Comparison of ENCODE assay signal across 8 mouse cellular contexts in genomic region chr10:54076420-54076819, GRCm38 (mm10). TPM values are rescaled to one million over a fixed set of nuclear protein-coding genes. Genes with fewer than 3 reads are reported as not detected.
A peak's percentile ranks its signal among the peaks of the same experiment; 100 is the strongest.
DNase-seq lines count a peak whose midpoint lies in the region; ATAC-seq and TF ChIP-seq lines count a peak whose summit lies in the region.

Man1a (minus strand) TSS chr10:54076609.

- no peaks in the 10 kb centered on the region for H3K36me3 ChIP-seq in hindbrain, embryonic 16.5 days (ENCODE audit: control insufficient read depth, insufficient read depth, low read length)
- H3K36me3 ChIP-seq in liver, embryonic 12.5 days = peaks cover 14% of the 10 kb centered on the region

- ATAC-seq in hindbrain, embryonic 16.5 days = no peak
- no peak for ATAC-seq in liver, embryonic 12.5 days

- H3K27me3 ChIP-seq in hindbrain, embryonic 16.5 days (replicated peaks; ENCODE audit: control insufficient read depth, insufficient read depth, low read length) = no peaks in the 10 kb centered on the region
- H3K27me3 ChIP-seq in liver, embryonic 12.5 days (replicated peaks) = no peaks in the 10 kb centered on the region

- H3K27ac ChIP-seq in bone marrow, adult 2 months (ENCODE audit: control insufficient read depth, insufficient read depth, low read depth, low read length, poor library complexity) = peak within 1 kb of the TSS; percentile 89
- peak within 1 kb of the TSS; percentile 59; the same call in 1 of the 2 replicates for H3K27ac ChIP-seq in hindbrain, embryonic 16.5 days (ENCODE audit: low read depth, low read length)
- peak within 1 kb of the TSS; percentile 83 for H3K27ac ChIP-seq in liver, embryonic 12.5 days

- peaks cover 4% of the 10 kb centered on the region; the same call in 1 of the 2 replicates for H3K4me1 ChIP-seq in bone marrow, adult 2 months (ENCODE audit: control insufficient read depth, insufficient read depth, low read length)
- H3K4me1 ChIP-seq in hindbrain, embryonic 16.5 days (ENCODE audit: control insufficient read depth, insufficient read depth, low read depth, low read length) = peaks cover 5% of the 10 kb centered on the region
- H3K4me1 ChIP-seq in liver, embryonic 12.5 days = peaks cover 40% of the 10 kb centered on the region

- peak; percentile 11 for DNase-seq in kidney, adult 18-20 months
- no peak for DNase-seq in kidney, adult 11 months
- DNase-seq in gastrocnemius, postnatal 10 days = no peak
- DNase-seq in naive thymus-derived CD4-positive, alpha-beta T cell, adult 2 months (ENCODE audit: low read depth) = peak; percentile 42
- no peak for DNase-seq in right cerebral cortex, adult 18-20 months

- TF ChIP-seq CTCF in bone marrow, adult 2 months (IDR thresholded peaks at IDR 0.05; ENCODE audit: control insufficient read depth, insufficient read depth, low read length) = no peak

- H3K4me2 ChIP-seq in hindbrain, embryonic 16.5 days (ENCODE audit: low read length) = peak within 1 kb of the TSS; percentile 99
- peak within 1 kb of the TSS; percentile 93 for H3K4me2 ChIP-seq in liver, embryonic 12.5 days

- H3K9me3 ChIP-seq in hindbrain, embryonic 16.5 days (ENCODE audit: control insufficient read depth, low read length) = no peaks in the 10 kb centered on the region
- H3K9me3 ChIP-seq in liver, embryonic 12.5 days (replicated peaks) = no peaks in the 10 kb centered on the region

- TF ChIP-seq POLR2A in bone marrow, adult 2 months (IDR thresholded peaks at IDR 0.05; ENCODE audit: borderline replicate concordance, control insufficient read depth, low read depth, low read length) = no peak

- H3K4me3 ChIP-seq in bone marrow, adult 2 months (replicated peaks; ENCODE audit: control insufficient read depth, low read depth, low read length) = peak within 1 kb of the TSS; percentile 95
- peak within 1 kb of the TSS; percentile 88 for H3K4me3 ChIP-seq in hindbrain, embryonic 16.5 days (ENCODE audit: low read length)
- peak within 1 kb of the TSS; percentile 93 for H3K4me3 ChIP-seq in liver, embryonic 12.5 days

- 12% methylated on average over 4 of the region's 4 CpGs for WGBS in bone marrow, adult 2 months
- WGBS in hindbrain, embryonic 16.5 days = 11% methylated on average over 4 of the region's 4 CpGs
- 8% methylated on average over 4 of the region's 4 CpGs for WGBS in liver, embryonic 12.5 days (ENCODE audit: insufficient replicate concordance)

- peak within 1 kb of the TSS; percentile 79 for H3K9ac ChIP-seq in hindbrain, embryonic 16.5 days (ENCODE audit: low read depth, low read length)
- H3K9ac ChIP-seq in liver, embryonic 12.5 days = peak within 1 kb of the TSS; percentile 95

RNA-seq across cellular contexts. Expression of gene Man1a, which starts in this region (rescaled TPM):
- 9.8 and 14.8 TPM in 2 replicates for polyA plus RNA-seq in bone marrow, adult 2 months (2011; ENCODE audit: insufficient read depth, insufficient read length, low replicate concordance, missing spikeins)
- 10 to 100 TPM; 19.6 to 21.7 TPM for total RNA-seq in gastrocnemius, postnatal 10 days (2021)
- polyA plus RNA-seq in hindbrain, embryonic 16.5 days (2015; fragmentation: Nextera tagmentation; extraction: Ambion mirVana) = 4.1 and 4.2 TPM in 2 replicates
- polyA plus RNA-seq in liver, embryonic 12.5 days (2016; fragmentation: Nextera tagmentation; extraction: Ambion mirVana) = 16.1 and 16.8 TPM in 2 replicates

Comparison
In these comparisons a context has a peak if more than half of its experiments do, and no peak if none do; other contexts are left out.
1. DNase-seq: peak in kidney, adult 18-20 months (single experiment) and naive thymus-derived CD4-positive, alpha-beta T cell, adult 2 months (single experiment); none in kidney, adult 11 months (single experiment), gastrocnemius, postnatal 10 days (single experiment) and right cerebral cortex, adult 18-20 months (single experiment).
2. Peak in every context shown above with its lines, with median percentiles within 50 percentile points of each other: H3K27ac ChIP-seq and H3K4me3 ChIP-seq.